ENCODE assay signal across 8 mouse cellular contexts in genomic region chr14:68923054-68923453, GRCm38 (mm10).
DNase-seq lines count a peak whose midpoint lies in the region; ATAC-seq lines count a peak whose summit lies in the region.

No protein-coding gene starts in this region.

- DNase-seq in adrenal gland, postnatal 25 days = peak; percentile 6
- no peak for DNase-seq in adrenal gland, postnatal 4 days (ENCODE audit: low spot score in 2 of 2)
- peak; percentile 10 for DNase-seq in cerebellum, adult 9-11 months
- DNase-seq in layer of hippocampus, adult 8-10 months (ENCODE audit: low spot score in 2 of 2) = peak; percentile 30 to 65
- DNase-seq in right cerebral cortex, adult 2 months (ENCODE audit: low spot score in 2 of 2) = peak; percentile 57 to 69
- no peak for DNase-seq in lung, postnatal 25 days (ENCODE audit: low spot score)

- ATAC-seq in frontal cortex, adult (ENCODE audit: low TSS enrichment) = peak; percentile 44
- no peak for ATAC-seq in megakaryocyte progenitor cell, adult 5-6 weeks (replicated peaks; ENCODE audit: poor library complexity)

Comparison
In these comparisons a context has a peak if more than half of its experiments do, and no peak if none do; other contexts are left out.
1. DNase-seq: peak in adrenal gland, postnatal 25 days (single experiment), cerebellum, adult 9-11 months (single experiment), layer of hippocampus, adult 8-10 months (2 of 2) and right cerebral cortex, adult 2 months (2 of 2); none in adrenal gland, postnatal 4 days (0 of 2) and lung, postnatal 25 days (single experiment).